Mouse (Mus musculus) spleen, embryonic (tissue): Measurements from ENCODE around the gene Fbrsl1.

Experiments
- CTCF ChIA-PET: fragments of 350-600 bp; sonication (Branson Sonifier 250); formaldehyde crosslinking; loops from one replicate; lab custom pipeline; 2022; lab: Charles Lee

The Fbrsl1 gene

GRCm38 (mm10) chr5:110448436-110449134 is at the start of gene Fbrsl1:
TSS of gene Fbrsl1 (minus strand) at chr5:110448503.
- CTCF ChIA-PET, result interaction anchor here (1.4 kb wide), 1 partner anchor 11 kb away, joined by 4 read pairs; no protein-coding TSS in a partner anchor

- CTCF ChIA-PET, result interaction anchor here (0.6 kb wide), 1 partner anchor 975 kb away, joined by 3 read pairs; no protein-coding TSS in a partner anchor
Observed at GRCm38 (mm10) chr5:110498071-110498470, 49.8 kb upstream of the Fbrsl1 start.

- CTCF ChIA-PET, result no interaction called here
Observed at GRCm38 (mm10) chr5:110497556-110497955, 49.3 kb upstream of the Fbrsl1 start.

GRCm38 (mm10) chr5:110495051-110495450 is 46.7 kb upstream of the Fbrsl1 start:
- CTCF ChIA-PET, result no interaction called here

- CTCF ChIA-PET, result interaction anchor here (0.8 kb wide), 1 partner anchor 142 kb away, joined by 3 read pairs; no protein-coding TSS in a partner anchor
Observed at GRCm38 (mm10) chr5:110494396-110494795, 46.1 kb upstream of the Fbrsl1 start.

- CTCF ChIA-PET, result interaction anchor here (0.8 kb wide), 1 partner anchor 142 kb away, joined by 3 read pairs; no protein-coding TSS in a partner anchor
Observed at GRCm38 (mm10) chr5:110493785-110494184, 45.5 kb upstream of the Fbrsl1 start.

- CTCF ChIA-PET, result no interaction called here
Observed at GRCm38 (mm10) chr5:110489639-110490038, 41.3 kb upstream of the Fbrsl1 start.

- CTCF ChIA-PET, result no interaction called here
Observed at GRCm38 (mm10) chr5:110487943-110488342, 39.6 kb upstream of the Fbrsl1 start.

- CTCF ChIA-PET, result no interaction called here
Observed at GRCm38 (mm10) chr5:110486674-110487334, 38.5 kb upstream of the Fbrsl1 start.

GRCm38 (mm10) chr5:110484711-110485110 is 36.4 kb upstream of the Fbrsl1 start:
- CTCF ChIA-PET, result no interaction called here

GRCm38 (mm10) chr5:110479228-110479627 is 30.9 kb upstream of the Fbrsl1 start:
- CTCF ChIA-PET, result no interaction called here

- CTCF ChIA-PET, result no interaction called here
Observed at GRCm38 (mm10) chr5:110474156-110474555, 25.9 kb upstream of the Fbrsl1 start.

- CTCF ChIA-PET, result interaction anchor here (0.7 kb wide), 1 partner anchor 32 kb away, joined by 3 read pairs; no protein-coding TSS in a partner anchor
Observed at GRCm38 (mm10) chr5:110472834-110473233, 24.5 kb upstream of the Fbrsl1 start.

- CTCF ChIA-PET, result interaction anchor here (0.7 kb wide), 1 partner anchor 31 kb away, joined by 3 read pairs; no protein-coding TSS in a partner anchor
Observed at GRCm38 (mm10) chr5:110471981-110472476, 23.7 kb upstream of the Fbrsl1 start.

- CTCF ChIA-PET, result no interaction called here
Observed at GRCm38 (mm10) chr5:110471285-110471684, 23.0 kb upstream of the Fbrsl1 start.

- CTCF ChIA-PET, result no interaction called here
Observed at GRCm38 (mm10) chr5:110469227-110469925, 21.1 kb upstream of the Fbrsl1 start.

GRCm38 (mm10) chr5:110468296-110468695 is 20.0 kb upstream of the Fbrsl1 start:
- CTCF ChIA-PET, result no interaction called here

- CTCF ChIA-PET, result no interaction called here
Observed at GRCm38 (mm10) chr5:110467725-110468124, 19.4 kb upstream of the Fbrsl1 start.

GRCm38 (mm10) chr5:110466531-110467424 is 18.5 kb upstream of the Fbrsl1 start:
- CTCF ChIA-PET, result no interaction called here

- CTCF ChIA-PET, result no interaction called here
Observed at GRCm38 (mm10) chr5:110462646-110463045, 14.3 kb upstream of the Fbrsl1 start.

GRCm38 (mm10) chr5:110458936-110459335 is 10.6 kb upstream of the Fbrsl1 start:
- CTCF ChIA-PET, result no interaction called here
